Mouse (Mus musculus) embryonic facial prominence, embryonic 13.5 days (tissue): ENCODE results near the gene Napsa. TPM values are rescaled to one million over a fixed set of nuclear protein-coding genes. Genes with fewer than 3 reads are reported as not detected.

Source experiments
- ATAC-seq: fragments of 200-750 bp; cut with Nextera tagmentation; 2 replicates; pipeline ENCODE4 v1.8.0; 2017; ENCODE audit warnings: low read depth; ENCODE audit not compliant: insufficient number of reproducible peaks, insufficient read depth, low FRiP score, low TSS enrichment
- H3K27ac ChIP-seq: fragments of 300-500 bp; sonication (generic); 2 replicates; pipeline ENCODE4 v1.5.1; 2015; ENCODE audit warnings: moderate library complexity, mild to moderate bottlenecking, inconsistent platforms
- H3K27me3 ChIP-seq: fragments of 300-500 bp; sonication (generic); 2 replicates; pipeline ENCODE4 v1.6.1; 2015; ENCODE audit warnings: mild to moderate bottlenecking, inconsistent platforms
- H3K36me3 ChIP-seq: fragments of 300-500 bp; sonication (generic); 2 replicates; pipeline ENCODE4 v1.6.1; 2015; ENCODE audit warnings: mild to moderate bottlenecking, inconsistent platforms
- H3K4me1 ChIP-seq: fragments of 300-500 bp; sonication (generic); 2 replicates; pipeline ENCODE4 v1.6.1; 2015; ENCODE audit warnings: inconsistent platforms
- H3K4me2 ChIP-seq: fragments of 300-500 bp; sonication (generic); 2 replicates; pipeline ENCODE4 v1.6.1; 2015; ENCODE audit warnings: moderate library complexity, mild to moderate bottlenecking, inconsistent platforms
- H3K4me3 ChIP-seq: fragments of 300-500 bp; sonication (generic); 2 replicates; pipeline ENCODE4 v1.5.1; 2015; ENCODE audit warnings: mild to moderate bottlenecking, inconsistent platforms
- H3K9ac ChIP-seq: fragments of 300-500 bp; sonication (generic); 2 replicates; pipeline ENCODE4 v1.6.1; 2015; ENCODE audit warnings: mild to moderate bottlenecking, inconsistent platforms
- H3K9me3 ChIP-seq: fragments of 300-500 bp; sonication (generic); 2 replicates; pipeline ENCODE4 v1.6.1; 2016; ENCODE audit warnings: inconsistent platforms
- WGBS: fragments of 180-500 bp; shearing (Covaris S2); methylation state at CpG from one replicate; pipeline ENCODE4 v1.1.7; 2015; ENCODE audit warnings: mixed read lengths; 5-methylcytosine and 5-hydroxymethylcytosine counted together
- polyA plus RNA-seq: library from polyadenylated mRNA; unstranded; fragments of >200 nt; fragmentation: Nextera tagmentation; extraction: Ambion mirVana; gene quantifications from 2 replicates; pipeline ENCODE4 v1.2.1, GENCODE M21; 2015

Napsa gene
- polyA plus RNA-seq, 1 experiment from 2014 or later = 1.8 TPM

- H3K4me2 ChIP-seq = peak within 1 kb of the TSS; percentile 99
- peaks cover 6% of the 10 kb centered on the region; the same call in 1 of the 2 replicates for H3K36me3 ChIP-seq
- under 1% methylated on average over 80 of the region's 80 CpGs for WGBS
- H3K27me3 ChIP-seq = peaks cover 79% of the 10 kb centered on the region
- H3K9ac ChIP-seq = peak within 1 kb of the TSS; percentile 71
- peak within 1 kb of the TSS; percentile 62 for H3K4me3 ChIP-seq
- H3K27ac ChIP-seq = peak within 1 kb of the TSS; percentile 44; the same call in 1 of the 2 replicates
- peaks cover 62% of the 10 kb centered on the region for H3K4me1 ChIP-seq
- ATAC-seq = peak; percentile 92
- H3K9me3 ChIP-seq = no peaks in the 10 kb centered on the region
These were observed 18.5 kb downstream of the Napsa start, which contains the start of gene Kcnc3 for GRCm38 (mm10) chr7:44590402-44591347. TSS of gene Kcnc3 (plus strand) at chr7:44590664.

- H3K4me1 ChIP-seq = peaks cover 62% of the 10 kb centered on the region
- ATAC-seq = no peak
- H3K4me2 ChIP-seq = peak overlapping the region; percentile 99
These were observed 19.4 kb downstream of the Napsa start for GRCm38 (mm10) chr7:44591348-44592116.

GRCm38 (mm10) chr7:44593051-44593450 is 20.9 kb downstream of the Napsa start:
- H3K27me3 ChIP-seq = peaks cover 55% of the 10 kb centered on the region
- peaks cover 52% of the 10 kb centered on the region for H3K4me1 ChIP-seq
- H3K27ac ChIP-seq = no peak overlapping the region
- H3K9me3 ChIP-seq = no peaks in the 10 kb centered on the region
- peak overlapping the region; percentile 62; the same call in 1 of the 2 replicates for H3K4me3 ChIP-seq
- ATAC-seq = no peak
- peaks cover 6% of the 10 kb centered on the region; the same call in 1 of the 2 replicates for H3K36me3 ChIP-seq
- WGBS = 1% methylated on average over 15 of the region's 15 CpGs
- no peak overlapping the region for H3K9ac ChIP-seq
- peak overlapping the region; percentile 99 for H3K4me2 ChIP-seq

More at GRCm38 (mm10) chr7:44591348-44592116, 19.4 kb downstream of the Napsa start:
- Histone ChIP-seq H3K9ac (peak overlapping the region; percentile 71), H3K9me3 (no peaks in the 10 kb centered on the region), H3K27me3 (peaks cover 70% of the 10 kb centered on the region), H3K4me3 (peak overlapping the region; percentile 62), H3K36me3 (peaks cover 6% of the 10 kb centered on the region; the same call in 1 of the 2 replicates), H3K27ac (no peak overlapping the region)
- WGBS = under 1% methylated on average over 53 of the region's 60 CpGs

GRCm38 (mm10) chr7:44593775-44594174 is 21.6 kb downstream of the Napsa start:
- H3K9me3 ChIP-seq = no peaks in the 10 kb centered on the region
- H3K4me3 ChIP-seq = peak overlapping the region; percentile 23
- peaks cover 48% of the 10 kb centered on the region for H3K27me3 ChIP-seq
- WGBS = 0% methylated on average over 22 of the region's 22 CpGs
- peaks cover 6% of the 10 kb centered on the region; the same call in 1 of the 2 replicates for H3K36me3 ChIP-seq
- peak overlapping the region; percentile 99 for H3K4me2 ChIP-seq
- H3K9ac ChIP-seq = no peak overlapping the region
- ATAC-seq = no peak
- H3K27ac ChIP-seq = no peak overlapping the region
- H3K4me1 ChIP-seq = peaks cover 44% of the 10 kb centered on the region

GRCm38 (mm10) chr7:44594291-44594690 is 22.1 kb downstream of the Napsa start:
- ATAC-seq = no peak
- Histone ChIP-seq H3K27me3 (peaks cover 44% of the 10 kb centered on the region), H3K36me3 (peaks cover 6% of the 10 kb centered on the region; the same call in 1 of the 2 replicates), H3K4me1 (peaks cover 40% of the 10 kb centered on the region), H3K27ac (no peak overlapping the region), H3K9me3 (no peaks in the 10 kb centered on the region), H3K9ac (no peak overlapping the region), H3K4me3 (no peak overlapping the region; the same call in 1 of the 2 replicates), H3K4me2 (peak overlapping the region; percentile 99; the same call in 1 of the 2 replicates)
- whole genome bisulfite sequencing = 58% methylated on average over 6 of the region's 6 CpGs

GRCm38 (mm10) chr7:44595131-44595561 is 23.0 kb downstream of the Napsa start:
- WGBS = 93% methylated on average over 20 of the region's 20 CpGs
- no peak overlapping the region for H3K9ac ChIP-seq
- no peak overlapping the region for H3K4me3 ChIP-seq
- peaks cover 6% of the 10 kb centered on the region; the same call in 1 of the 2 replicates for H3K36me3 ChIP-seq
- H3K4me1 ChIP-seq = peaks cover 32% of the 10 kb centered on the region
- no peak overlapping the region for H3K4me2 ChIP-seq
- H3K27ac ChIP-seq = no peak overlapping the region
- H3K27me3 ChIP-seq = peaks cover 37% of the 10 kb centered on the region
- no peak for ATAC-seq
- H3K9me3 ChIP-seq = no peaks in the 10 kb centered on the region

GRCm38 (mm10) chr7:44596051-44596450 is 23.9 kb downstream of the Napsa start:
- Histone ChIP-seq H3K36me3 (peaks cover 6% of the 10 kb centered on the region; the same call in 1 of the 2 replicates), H3K4me3 (no peak overlapping the region), H3K4me2 (no peak overlapping the region), H3K27me3 (peaks cover 38% of the 10 kb centered on the region), H3K27ac (no peak overlapping the region), H3K4me1 (peaks cover 28% of the 10 kb centered on the region), H3K9me3 (no peaks in the 10 kb centered on the region), H3K9ac (no peak overlapping the region)
- WGBS = 94% methylated on average over 6 of the region's 6 CpGs
- ATAC-seq = no peak

- ATAC-seq = no peak
- no peak overlapping the region for H3K4me3 ChIP-seq
- no peak overlapping the region for H3K9ac ChIP-seq
- H3K27me3 ChIP-seq = peaks cover 38% of the 10 kb centered on the region
- 41% methylated on average over 5 of the region's 5 CpGs for WGBS
- H3K36me3 ChIP-seq = peaks cover 6% of the 10 kb centered on the region; the same call in 1 of the 2 replicates
- H3K27ac ChIP-seq = no peak overlapping the region
- no peak overlapping the region for H3K4me2 ChIP-seq
- no peaks in the 10 kb centered on the region for H3K9me3 ChIP-seq
- peaks cover 23% of the 10 kb centered on the region for H3K4me1 ChIP-seq
These were observed 24.9 kb downstream of the Napsa start for GRCm38 (mm10) chr7:44596996-44597538.

- H3K4me1 ChIP-seq = peaks cover 26% of the 10 kb centered on the region
- 91% methylated on average over 4 of the region's 4 CpGs for WGBS
- H3K4me2 ChIP-seq = no peak overlapping the region
- H3K36me3 ChIP-seq = peaks cover 6% of the 10 kb centered on the region; the same call in 1 of the 2 replicates
- no peak overlapping the region for H3K9ac ChIP-seq
- ATAC-seq = no peak
- H3K27ac ChIP-seq = no peak overlapping the region
- peaks cover 38% of the 10 kb centered on the region for H3K27me3 ChIP-seq
- H3K4me3 ChIP-seq = no peak overlapping the region
- H3K9me3 ChIP-seq = no peaks in the 10 kb centered on the region
These were observed 25.5 kb downstream of the Napsa start for GRCm38 (mm10) chr7:44597666-44598065.

- ATAC-seq = no peak
- Histone ChIP-seq H3K36me3 (peaks cover 6% of the 10 kb centered on the region; the same call in 1 of the 2 replicates), H3K9me3 (no peaks in the 10 kb centered on the region), H3K4me3 (no peak overlapping the region), H3K27ac (no peak overlapping the region), H3K4me2 (no peak overlapping the region), H3K4me1 (peaks cover 27% of the 10 kb centered on the region), H3K9ac (no peak overlapping the region), H3K27me3 (peaks cover 38% of the 10 kb centered on the region)
- WGBS = 78% methylated on average over 12 of the region's 12 CpGs
These were observed 26.2 kb downstream of the Napsa start for GRCm38 (mm10) chr7:44598336-44598735.
